Mouse (Mus musculus) MEL (cell line): ENCODE measurements at regions not wholly inside any gene's neighbourhood (a gene's known extent, or its start where the extent isn't known, plus 50 kb on each side); places are given as distances from the start of the nearest gene placed in this dataset.

Source experiments
- DNase-seq: peaks from one replicate; pipeline ENCODE4 v3.0.0; 2011; ENCODE audit warnings: low read depth, low spot score
- H3K27ac ChIP-seq: 2 replicates; pipeline ENCODE4 v1.5.1; 2012; ENCODE audit warnings: low read depth, mild to moderate bottlenecking, control low read depth, low read length, moderate library complexity; ENCODE audit not compliant: control insufficient read depth
- H3K27me3 ChIP-seq, 2 experiments: fragments of 150-350 bp in 1 of 2; sonication (generic) in 1 of 2; 2 replicates each; pipeline ENCODE4 v1.6.1; 2012; ENCODE audit warnings: low read length in 2 of 2, mild to moderate bottlenecking in 2 of 2, improper control_type of control experiment in 1 of 2, moderate library complexity in 1 of 2; ENCODE audit not compliant: insufficient read depth in 2 of 2, control insufficient read depth in 1 of 2
- H3K36me3 ChIP-seq, 2 experiments: 2 replicates each; pipeline ENCODE4 v1.6.1; 2012 to 2014; ENCODE audit warnings: low read length in 2 of 2, improper control_type of control experiment in 1 of 2, inconsistent platforms in 1 of 2, mild to moderate bottlenecking in 1 of 2; ENCODE audit not compliant: insufficient read depth in 2 of 2, control insufficient read depth in 1 of 2
- H3K4me1 ChIP-seq, 2 experiments: fragments of 150-350 bp in 1 of 2; sonication (generic) in 1 of 2; 2 replicates each; pipeline ENCODE4 v1.6.1; 2012; ENCODE audit warnings: low read length in 2 of 2, improper control_type of control experiment in 1 of 2, mild to moderate bottlenecking in 1 of 2; ENCODE audit not compliant: insufficient read depth in 2 of 2, control insufficient read depth in 1 of 2
- H3K4me3 ChIP-seq, 2 experiments: fragments of 150-350 bp in 1 of 2; sonication (generic) in 1 of 2; 2 replicates each; pipeline ENCODE4 v1.5.1; 2012; ENCODE audit warnings: low read depth in 2 of 2, low read length in 2 of 2, mild to moderate bottlenecking in 2 of 2, moderate library complexity in 2 of 2, control low read depth in 1 of 2, improper control_type of control experiment in 1 of 2; ENCODE audit not compliant: control insufficient read depth in 1 of 2, insufficient read depth in 1 of 2
- H3K79me2 ChIP-seq: 2 replicates; pipeline ENCODE4 v1.6.1; 2012; ENCODE audit warnings: mild to moderate bottlenecking, low read length, moderate library complexity; ENCODE audit not compliant: control insufficient read depth, poor library complexity, insufficient read depth
- H3K9ac ChIP-seq: 2 replicates; pipeline ENCODE4 v1.6.1; 2012; ENCODE audit warnings: low read depth, mild to moderate bottlenecking, control low read depth, low read length, moderate library complexity; ENCODE audit not compliant: control insufficient read depth, poor library complexity, severe bottlenecking
- H3K9me3 ChIP-seq: fragments of 150-350 bp; sonication (generic); replicated peaks from 2 replicates; pipeline ENCODE4 v1.6.1; 2012; ENCODE audit warnings: mild to moderate bottlenecking, low read length, improper control_type of control experiment, moderate library complexity; ENCODE audit not compliant: insufficient read depth
- CHD2 ChIP-seq: IDR thresholded peaks from 2 replicates; pipeline ENCODE4 v1.6.1; 2011; ENCODE audit warnings: low read length, improper control_type of control experiment
- CTCF ChIP-seq, 3 experiments: IDR thresholded peaks in 2 of 3; conservative IDR thresholded peaks in 1 of 3; 2 replicates each; pipeline ENCODE4 v1.5.1; 2011 to 2012; ENCODE audit warnings: low read length in 3 of 3, low read depth in 2 of 3, mild to moderate bottlenecking in 2 of 3, improper control_type of control experiment in 1 of 3, inconsistent platforms in 1 of 3, mixed read lengths in 1 of 3, moderate library complexity in 1 of 3; ENCODE audit not compliant: control insufficient read depth in 1 of 3, insufficient read depth in 1 of 3, poor library complexity in 1 of 3, severe bottlenecking in 1 of 3
- E2F4 ChIP-seq: IDR thresholded peaks from 2 replicates; pipeline ENCODE4 v1.6.1; 2011; ENCODE audit warnings: low read depth, low read length, improper control_type of control experiment, borderline replicate concordance
- ELF1 ChIP-seq: IDR thresholded peaks from 2 replicates; pipeline ENCODE4 v1.6.1; 2014; ENCODE audit warnings: low read depth, mild to moderate bottlenecking, inconsistent platforms, low read length, improper control_type of control experiment, moderate library complexity
- EP300 ChIP-seq, 2 experiments: IDR thresholded peaks; 2 replicates each; pipeline ENCODE4 v1.6.1; 2011; ENCODE audit warnings: improper control_type of control experiment in 2 of 2, low read length in 2 of 2, low read depth in 1 of 2, mild to moderate bottlenecking in 1 of 2
- ETS1 ChIP-seq: IDR thresholded peaks from 2 replicates; pipeline ENCODE4 v1.6.1; 2012; ENCODE audit warnings: low read depth, mild to moderate bottlenecking, inconsistent platforms, low read length, improper control_type of control experiment, moderate library complexity
- GABPA ChIP-seq: IDR thresholded peaks from 2 replicates; pipeline ENCODE4 v1.6.1; 2012; ENCODE audit warnings: low read depth, mild to moderate bottlenecking, inconsistent platforms, low read length, improper control_type of control experiment, moderate library complexity
- GATA1 ChIP-seq: IDR thresholded peaks from 2 replicates; pipeline ENCODE4 v1.6.1; 2011; ENCODE audit warnings: low read depth, low read length, improper control_type of control experiment
- JUND ChIP-seq: IDR thresholded peaks from 2 replicates; pipeline ENCODE4 v1.6.1; 2011; ENCODE audit warnings: low read depth, mild to moderate bottlenecking, improper control_type of control experiment, low read length
- KAT2A ChIP-seq: conservative IDR thresholded peaks from 2 replicates; pipeline ENCODE4 v1.6.1; 2012; ENCODE audit warnings: low read depth, low read length, improper control_type of control experiment, inconsistent platforms
- MAZ ChIP-seq: IDR thresholded peaks from 2 replicates; pipeline ENCODE4 v1.6.1; 2012; ENCODE audit warnings: low read depth, mild to moderate bottlenecking, inconsistent platforms, low read length, improper control_type of control experiment
- MEF2A ChIP-seq: IDR thresholded peaks from 2 replicates; pipeline ENCODE4 v1.6.1; 2014; ENCODE audit warnings: low read depth, mild to moderate bottlenecking, inconsistent platforms, low read length, improper control_type of control experiment; ENCODE audit not compliant: poor library complexity, insufficient replicate concordance, severe bottlenecking; ENCODE audit errors: extremely low read depth
- MYC ChIP-seq: IDR thresholded peaks from 2 replicates; pipeline ENCODE4 v1.6.1; 2011; ENCODE audit warnings: low read depth, mild to moderate bottlenecking, low read length, improper control_type of control experiment, moderate library complexity
- NELFE ChIP-seq: IDR thresholded peaks from 2 replicates; pipeline ENCODE4 v1.6.1; 2011; ENCODE audit warnings: low read depth, low read length, improper control_type of control experiment
- NRF1 ChIP-seq: IDR thresholded peaks from 2 replicates; pipeline ENCODE4 v1.6.1; 2014; ENCODE audit warnings: low read depth, mild to moderate bottlenecking, inconsistent platforms, low read length, improper control_type of control experiment, moderate library complexity; ENCODE audit not compliant: poor library complexity, insufficient read depth, severe bottlenecking
- POLR2A ChIP-seq, 2 experiments: IDR thresholded peaks; 2 replicates each; pipeline ENCODE4 v1.6.1; 2011 to 2012; ENCODE audit warnings: low read length in 2 of 2, mild to moderate bottlenecking in 2 of 2, control low read depth in 1 of 2, improper control_type of control experiment in 1 of 2, low read depth in 1 of 2, moderate library complexity in 1 of 2; ENCODE audit not compliant: control insufficient read depth in 1 of 2, insufficient read depth in 1 of 2, poor library complexity in 1 of 2
- POLR2AphosphoS2 ChIP-seq: IDR thresholded peaks from 2 replicates; pipeline ENCODE4 v1.6.1; 2011; ENCODE audit warnings: low read length, improper control_type of control experiment
- POLR2AphosphoS5 ChIP-seq: IDR thresholded peaks from 2 replicates; pipeline ENCODE4 v1.6.1; 2012; ENCODE audit warnings: low read depth, borderline replicate concordance, mild to moderate bottlenecking, inconsistent platforms, low read length, moderate library complexity, mixed read lengths
- RAD21 ChIP-seq: IDR thresholded peaks from 2 replicates; pipeline ENCODE4 v1.6.1; 2011; ENCODE audit warnings: mild to moderate bottlenecking, low read depth, low read length, improper control_type of control experiment
- SMC3 ChIP-seq: IDR thresholded peaks from 2 replicates; pipeline ENCODE4 v1.6.1; 2011; ENCODE audit warnings: low read depth, low read length, improper control_type of control experiment
- TAL1 ChIP-seq: IDR thresholded peaks from 2 replicates; pipeline ENCODE4 v1.6.1; 2012; ENCODE audit warnings: mild to moderate bottlenecking, inconsistent platforms, low read length, moderate library complexity, mixed read lengths
- TBP ChIP-seq: IDR thresholded peaks from 2 replicates; pipeline ENCODE4 v1.8.0; 2011; ENCODE audit warnings: low read depth, low read length, improper control_type of control experiment
- ZC3H11A ChIP-seq: IDR thresholded peaks from 2 replicates; pipeline ENCODE4 v1.6.1; 2012; ENCODE audit warnings: low read depth, mild to moderate bottlenecking, inconsistent platforms, low read length, improper control_type of control experiment
- ZKSCAN1 ChIP-seq: IDR thresholded peaks from 2 replicates; pipeline ENCODE4 v1.6.1; 2012; ENCODE audit warnings: low read depth, mild to moderate bottlenecking, inconsistent platforms, low read length, improper control_type of control experiment, moderate library complexity
- ZNF384 ChIP-seq: IDR thresholded peaks from 2 replicates; pipeline ENCODE4 v1.6.1; 2012; ENCODE audit warnings: low read depth, mild to moderate bottlenecking, inconsistent platforms, low read length, improper control_type of control experiment

DNA sequence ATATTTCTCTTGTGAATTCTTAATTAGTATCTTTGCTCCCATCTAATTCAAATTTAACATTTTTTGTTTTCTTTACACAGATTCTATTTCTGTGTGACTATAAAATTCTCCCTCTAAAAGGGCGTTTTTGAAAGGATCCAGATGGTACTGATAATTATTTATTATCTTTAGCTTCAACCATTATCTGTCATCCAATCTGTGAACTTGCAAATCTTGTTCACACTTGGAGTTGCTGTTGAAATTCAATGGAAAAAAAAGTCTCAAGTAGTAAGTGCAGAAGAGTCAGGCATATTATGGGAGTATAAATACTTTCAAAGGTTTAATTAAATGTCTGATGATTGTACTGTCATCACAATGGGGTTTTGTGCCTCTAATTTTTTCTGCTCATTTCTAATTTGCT, 272.6 kb downstream of the Jrkl start:
- no peaks in the 10 kb centered on the region for H3K79me2 ChIP-seq
- no peak overlapping the region for H3K27ac ChIP-seq
- no peak overlapping the region for H3K9ac ChIP-seq
- H3K27me3 ChIP-seq, result no peaks in the 10 kb centered on the region
- TF ChIP-seq ZC3H11A (no peak), CTCF (IDR thresholded peaks at IDR 0.05 in 2 of 3, conservative IDR thresholded peaks at IDR 0.05 in 1 of 3; ENCODE audit: control insufficient read depth in 1 of 3, insufficient read depth in 1 of 3, low read depth in 2 of 3, low read length in 3 of 3, poor library complexity in 1 of 3, severe bottlenecking in 1 of 3) (no peak), POLR2AphosphoS2 (no peak), TAL1 (no peak), NELFE (no peak), NRF1 (no peak), ELF1 (no peak), E2F4 (no peak), EP300 (IDR thresholded peaks at IDR 0.05; ENCODE audit: low read depth in 1 of 2, low read length in 2 of 2) (no peak)
- TF ChIP-seq, all 39 proteins: peak for 0
- H3K4me1 ChIP-seq, result no peaks in the 10 kb centered on the region
- H3K4me3 ChIP-seq, result no peak overlapping the region
- H3K9me3 ChIP-seq, result no peaks in the 10 kb centered on the region; the same call in 1 of the 2 replicates
- H3K36me3 ChIP-seq, result no peaks in the 10 kb centered on the region
- DNase-seq, result no peak

DNA sequence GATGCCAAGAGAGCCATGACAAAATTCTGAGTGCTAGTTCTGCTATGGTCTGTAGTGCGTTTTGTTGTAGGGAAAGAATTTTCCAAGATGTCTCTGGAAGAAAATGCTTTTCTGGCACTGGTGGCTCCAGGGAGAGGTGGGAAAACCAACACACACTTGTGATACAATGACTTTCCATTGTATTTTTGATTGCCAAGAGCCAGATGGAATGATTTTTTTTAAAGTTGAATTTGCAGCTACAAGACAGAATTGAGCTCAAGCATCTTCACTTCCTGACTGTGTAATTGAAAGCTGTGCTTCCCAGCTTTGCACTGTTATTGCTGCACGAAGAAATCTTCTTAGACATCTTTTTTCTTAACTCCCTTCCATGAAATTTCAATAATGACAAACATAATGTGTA, 285.3 kb downstream of the Jrkl start:
- H3K9me3 ChIP-seq, result no peaks in the 10 kb centered on the region
- TF ChIP-seq TAL1 (no peak), POLR2AphosphoS5 (no peak), ZKSCAN1 (no peak), POLR2A (IDR thresholded peaks at IDR 0.05; ENCODE audit: control insufficient read depth in 1 of 2, insufficient read depth in 1 of 2, low read depth in 1 of 2, low read length in 2 of 2, poor library complexity in 1 of 2) (no peak), SMC3 (no peak), RAD21 (no peak), CTCF (IDR thresholded peaks at IDR 0.05 in 2 of 3, conservative IDR thresholded peaks at IDR 0.05 in 1 of 3; ENCODE audit: control insufficient read depth in 1 of 3, insufficient read depth in 1 of 3, low read depth in 2 of 3, low read length in 3 of 3, poor library complexity in 1 of 3, severe bottlenecking in 1 of 3) (no peak), ZNF384 (no peak), TBP (no peak), MEF2A (no peak), ETS1 (no peak), GABPA (no peak), MYC (no peak), CHD2 (no peak), JUND (no peak), MAZ (no peak), KAT2A (no peak), NRF1 (no peak), EP300 (IDR thresholded peaks at IDR 0.05; ENCODE audit: low read depth in 1 of 2, low read length in 2 of 2) (no peak), GATA1 (no peak)
- H3K27me3 ChIP-seq, result no peaks in the 10 kb centered on the region
- no peaks in the 10 kb centered on the region for H3K4me1 ChIP-seq
- H3K9ac ChIP-seq, result no peak overlapping the region
- no peak overlapping the region for H3K27ac ChIP-seq
- DNase-seq, result no peak
- no peak overlapping the region for H3K4me3 ChIP-seq
- H3K79me2 ChIP-seq, result no peaks in the 10 kb centered on the region
- no peaks in the 10 kb centered on the region for H3K36me3 ChIP-seq
